Mouse (Mus musculus): ENCODE results near the gene Ifitm2. TPM values are rescaled to one million over a fixed set of nuclear protein-coding genes. Genes with fewer than 3 reads are reported as not detected.

Ifitm2 gene
- total and polyA plus RNA-seq, 3 experiments: 136 to 381 (median 213) TPM

GRCm38 (mm10) chr7:140975465-140975864, 19.7 kb upstream of the Ifitm2 start:
- TF ChIP-seq CTCF (conservative IDR thresholded peaks at IDR 0.05 in 1 of 2, IDR thresholded peaks at IDR 0.05 in 1 of 2; ENCODE audit: low read depth in 2 of 2, low read length in 2 of 2) (no peak), ZKSCAN1 (IDR thresholded peaks at IDR 0.05; ENCODE audit: borderline replicate concordance, low read depth, low read length) (no peak), TCF12 (IDR thresholded peaks at IDR 0.05; ENCODE audit: low read depth, low read length) (no peak), GABPA (IDR thresholded peaks at IDR 0.05; ENCODE audit: insufficient replicate concordance, low read depth, low read length) (no peak), JUN (IDR thresholded peaks at IDR 0.05; ENCODE audit: insufficient read depth, low read depth, low read length) (no peak), E2F4 (IDR thresholded peaks at IDR 0.05; ENCODE audit: insufficient replicate concordance, low read depth, low read length) (no peak), KAT2A (IDR thresholded peaks at IDR 0.05; ENCODE audit: insufficient replicate concordance, low read length) (no peak), RAD21 (IDR thresholded peaks at IDR 0.05; ENCODE audit: low read depth, low read length) (no peak), IRF4 (IDR thresholded peaks at IDR 0.05; ENCODE audit: low read depth, low read length) (no peak), POLR2AphosphoS2 (IDR thresholded peaks at IDR 0.05; ENCODE audit: low read depth, low read length) (no peak), PAX5 (IDR thresholded peaks at IDR 0.05; ENCODE audit: low read length) (no peak), ZC3H11A (IDR thresholded peaks at IDR 0.05; ENCODE audit: low read depth, low read length) (no peak), HCFC1 (IDR thresholded peaks at IDR 0.05; ENCODE audit: low read depth, low read length) (no peak), USF2 (conservative IDR thresholded peaks at IDR 0.05; ENCODE audit: low read depth, low read length) (no peak), JUND (conservative IDR thresholded peaks at IDR 0.05; ENCODE audit: low read depth, low read length) (no peak), MEF2A (IDR thresholded peaks at IDR 0.05; ENCODE audit: borderline replicate concordance, low read depth, low read length) (no peak), RCOR1 (conservative IDR thresholded peaks at IDR 0.05; ENCODE audit: low read depth, low read length) (no peak), MXI1 (IDR thresholded peaks at IDR 0.05; ENCODE audit: low read depth, low read length) (no peak), MAX (IDR thresholded peaks at IDR 0.05; ENCODE audit: low read length) (no peak)
- no peaks in the 10 kb centered on the region for H3K36me3 ChIP-seq (replicated peaks in 1 of 2; ENCODE audit: control insufficient read depth in 1 of 2, insufficient read depth in 1 of 2, low read length in 1 of 2)
- peaks cover 10 to 54% of the 10 kb centered on the region in 2 experiments for H3K4me1 ChIP-seq (ENCODE audit: control insufficient read depth in 1 of 2, insufficient read depth in 2 of 2)
- no peaks in the 10 kb centered on the region for H3K79me2 ChIP-seq (replicated peaks; ENCODE audit: control insufficient read depth, extremely low read depth, insufficient read depth, poor library complexity, severe bottlenecking)
- H3K27me3 ChIP-seq (replicated peaks): no peaks in the 10 kb centered on the region
- H3K27ac ChIP-seq (ENCODE audit: insufficient read depth, low read depth): no peak overlapping the region
- no peaks in the 10 kb centered on the region for H3K9me3 ChIP-seq (replicated peaks; ENCODE audit: low read length)
- H3K9ac ChIP-seq (ENCODE audit: insufficient read depth, low read depth): no peak overlapping the region
- H3K4me2 ChIP-seq (ENCODE audit: insufficient read depth, low read depth, poor library complexity, severe bottlenecking): no peak overlapping the region
- dilution Hi-C loops (cut with MboI; ENCODE audit: extremely low pct_ligation_motif_present, extremely low pct_unique_long_range_greater_than_20kb, low sequenced_read_pairs): no loop called here
- H3K4me3 ChIP-seq (replicated peaks in 1 of 3; ENCODE audit: low read depth in 2 of 3, low read length in 2 of 3, poor library complexity in 1 of 3): no peak overlapping the region
- in situ Hi-C loops (cut with MboI; ENCODE audit: low pct_ligation_motif_present, low pct_unique_long_range_greater_than_20kb, low sequenced_read_pairs): loop anchor here (25.0 kb wide), 1 partner anchor 387 kb away; no protein-coding TSS in a partner anchor
- DNase-seq (ENCODE audit: extremely low read depth): no peak

- Histone ChIP-seq H3K27me3 (replicated peaks) (no peaks in the 10 kb centered on the region), H3K9me3 (replicated peaks; ENCODE audit: low read length) (no peaks in the 10 kb centered on the region), H3K79me2 (replicated peaks; ENCODE audit: control insufficient read depth, extremely low read depth, insufficient read depth, poor library complexity, severe bottlenecking) (no peaks in the 10 kb centered on the region), H3K4me3 (replicated peaks in 1 of 3; ENCODE audit: low read depth in 2 of 3, low read length in 2 of 3, poor library complexity in 1 of 3) (no peak overlapping the region), H3K4me1 (ENCODE audit: control insufficient read depth in 1 of 2, insufficient read depth in 2 of 2) (peaks cover 10 to 55% of the 10 kb centered on the region in 2 experiments), H3K4me2 (ENCODE audit: insufficient read depth, low read depth, poor library complexity, severe bottlenecking) (no peak overlapping the region), H3K27ac (ENCODE audit: insufficient read depth, low read depth) (no peak overlapping the region; the same call in 1 of the 2 replicates), H3K9ac (ENCODE audit: insufficient read depth, low read depth) (no peak overlapping the region), H3K36me3 (replicated peaks in 1 of 2; ENCODE audit: control insufficient read depth in 1 of 2, insufficient read depth in 1 of 2, low read length in 1 of 2) (no peaks in the 10 kb centered on the region)
- TF ChIP-seq SIN3A (IDR thresholded peaks at IDR 0.05; ENCODE audit: low read length) (no peak), BHLHE40 (IDR thresholded peaks at IDR 0.05; ENCODE audit: low read depth, low read length) (no peak), ETS1 (conservative IDR thresholded peaks at IDR 0.05; ENCODE audit: low read depth, low read length) (no peak), TBP (conservative IDR thresholded peaks at IDR 0.05; ENCODE audit: low read depth, low read length) (no peak), KAT2A (IDR thresholded peaks at IDR 0.05; ENCODE audit: insufficient replicate concordance, low read length) (no peak), MYC (IDR thresholded peaks at IDR 0.05; ENCODE audit: low read depth, low read length) (no peak), JUN (IDR thresholded peaks at IDR 0.05; ENCODE audit: insufficient read depth, low read depth, low read length) (no peak), HCFC1 (IDR thresholded peaks at IDR 0.05; ENCODE audit: low read depth, low read length) (no peak)
- DNase-seq (ENCODE audit: extremely low read depth): no peak
- dilution Hi-C loops (cut with MboI; ENCODE audit: extremely low pct_ligation_motif_present, extremely low pct_unique_long_range_greater_than_20kb, low sequenced_read_pairs): no loop called here
- in situ Hi-C loops (cut with MboI; ENCODE audit: low pct_ligation_motif_present, low pct_unique_long_range_greater_than_20kb, low sequenced_read_pairs): loop anchor here (25.0 kb wide), 1 partner anchor 387 kb away; no protein-coding TSS in a partner anchor
Observed at GRCm38 (mm10) chr7:140974940-140975339, 19.2 kb upstream of the Ifitm2 start.
